Mouse (Mus musculus): ENCODE data around the gene Jdp2. TPM values are rescaled to one million over a fixed set of nuclear protein-coding genes. Genes with fewer than 3 reads are reported as not detected.

Jdp2 gene
- polyA plus RNA-seq, 1 experiment from 2014 or later = 0.11 TPM

GRCm38 (mm10) chr12:85639326-85640008 is 40.6 kb downstream of the Jdp2 start:
- Histone ChIP-seq H3K27me3 (ENCODE audit: control insufficient read depth, insufficient read depth, low read length) (no peaks in the 10 kb centered on the region), H3K4me2 (no peak overlapping the region), H3K27ac (ENCODE audit: low read depth, low read length) (no peak overlapping the region), H3K9me3 (ENCODE audit: control insufficient read depth, low read length) (no peaks in the 10 kb centered on the region), H3K9ac (ENCODE audit: low read length) (no peak overlapping the region), H3K4me3 (ENCODE audit: low read depth, low read length) (no peak overlapping the region), H3K4me1 (ENCODE audit: control insufficient read depth, insufficient read depth, low read length) (no peaks in the 10 kb centered on the region), H3K36me3 (ENCODE audit: control insufficient read depth, insufficient read depth, low read length) (no peaks in the 10 kb centered on the region)
- 86% methylated on average over 12 of the region's 12 CpGs for WGBS
- DNase-seq (ENCODE audit: low spot score, missing footprints) (no peak), ATAC-seq (ENCODE audit: low FRiP score) (no peak)

- ATAC-seq (ENCODE audit: low FRiP score) (no peak), DNase-seq (ENCODE audit: low spot score, missing footprints) (no peak)
- Histone ChIP-seq H3K27ac (ENCODE audit: low read depth, low read length) (no peak overlapping the region), H3K4me2 (no peak overlapping the region), H3K27me3 (ENCODE audit: control insufficient read depth, insufficient read depth, low read length) (no peaks in the 10 kb centered on the region), H3K4me1 (ENCODE audit: control insufficient read depth, insufficient read depth, low read length) (no peaks in the 10 kb centered on the region), H3K4me3 (ENCODE audit: low read depth, low read length) (no peak overlapping the region), H3K36me3 (ENCODE audit: control insufficient read depth, insufficient read depth, low read length) (no peaks in the 10 kb centered on the region), H3K9ac (ENCODE audit: low read length) (no peak overlapping the region), H3K9me3 (ENCODE audit: control insufficient read depth, low read length) (no peaks in the 10 kb centered on the region)
- 85% methylated on average over 10 of the region's 10 CpGs for WGBS
Measured at GRCm38 (mm10) chr12:85640852-85641563, 42.2 kb downstream of the Jdp2 start.

- Histone ChIP-seq H3K9me3 (ENCODE audit: control insufficient read depth, low read length) (no peaks in the 10 kb centered on the region), H3K27ac (ENCODE audit: low read depth, low read length) (no peak overlapping the region), H3K36me3 (ENCODE audit: control insufficient read depth, insufficient read depth, low read length) (no peaks in the 10 kb centered on the region), H3K4me3 (ENCODE audit: low read depth, low read length) (no peak overlapping the region), H3K9ac (ENCODE audit: low read length) (no peak overlapping the region), H3K27me3 (ENCODE audit: control insufficient read depth, insufficient read depth, low read length) (no peaks in the 10 kb centered on the region), H3K4me1 (ENCODE audit: control insufficient read depth, insufficient read depth, low read length) (no peaks in the 10 kb centered on the region), H3K4me2 (no peak overlapping the region)
- WGBS = 64% methylated on average over 4 of the region's 4 CpGs
- no peak for DNase-seq (ENCODE audit: low spot score, missing footprints)
- ATAC-seq (ENCODE audit: low FRiP score) = no peak
Measured at GRCm38 (mm10) chr12:85641564-85641931, 42.7 kb downstream of the Jdp2 start.

DNA sequence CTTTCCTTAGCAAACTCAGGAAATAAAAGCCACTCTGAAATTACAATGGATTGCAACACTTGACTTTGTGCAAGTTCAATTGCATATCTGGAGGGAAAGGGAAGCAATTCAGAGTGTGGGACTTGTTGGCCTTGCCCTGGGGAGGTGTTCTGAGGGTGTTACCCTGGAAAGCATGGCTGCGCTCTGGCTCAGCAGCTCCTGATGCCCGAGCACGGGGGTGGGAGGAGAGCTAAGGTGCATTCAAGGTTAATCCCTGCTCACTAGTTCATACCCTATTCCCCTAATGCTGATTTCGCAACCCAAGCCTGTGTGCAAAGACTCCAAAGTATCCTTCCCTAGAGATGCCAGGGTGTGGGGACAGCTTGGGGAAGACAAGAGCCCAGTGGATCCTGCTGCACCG is 44.9 kb downstream of the Jdp2 start:
- Histone ChIP-seq H3K9me3 (ENCODE audit: control insufficient read depth, low read length) (no peaks in the 10 kb centered on the region), H3K4me3 (ENCODE audit: low read depth, low read length) (no peak overlapping the region), H3K9ac (ENCODE audit: low read length) (no peak overlapping the region), H3K27ac (ENCODE audit: low read depth, low read length) (no peak overlapping the region), H3K36me3 (ENCODE audit: control insufficient read depth, insufficient read depth, low read length) (no peaks in the 10 kb centered on the region), H3K4me1 (ENCODE audit: control insufficient read depth, insufficient read depth, low read length) (no peaks in the 10 kb centered on the region), H3K27me3 (ENCODE audit: control insufficient read depth, insufficient read depth, low read length) (no peaks in the 10 kb centered on the region), H3K4me2 (no peak overlapping the region)
- no peak for ATAC-seq (ENCODE audit: low FRiP score)
- WGBS = 82% methylated on average over 5 of the region's 5 CpGs
- DNase-seq (ENCODE audit: low spot score, missing footprints) = no peak

DNA sequence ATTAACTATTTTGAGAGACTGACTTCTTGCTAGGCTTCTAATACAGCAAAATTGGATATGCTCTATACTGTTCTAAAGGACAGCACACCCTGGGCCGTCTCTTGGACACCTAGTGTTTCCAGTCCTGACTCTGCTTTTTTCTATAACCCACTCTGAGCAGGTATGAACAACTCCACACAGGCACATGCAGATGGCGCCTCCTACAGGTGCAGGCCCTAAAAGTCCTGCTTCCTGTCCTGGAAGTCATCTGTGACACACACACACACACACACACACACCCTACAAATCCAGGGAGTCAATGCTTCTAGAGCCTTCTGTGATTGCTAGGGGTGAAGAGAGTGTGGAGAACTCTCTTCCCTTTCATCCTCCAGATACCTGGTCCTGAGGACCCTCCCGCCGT is 46.8 kb downstream of the Jdp2 start:
- WGBS = 87% methylated on average over 4 of the region's 4 CpGs
- Histone ChIP-seq H3K9ac (ENCODE audit: low read length) (no peak overlapping the region), H3K9me3 (ENCODE audit: control insufficient read depth, low read length) (no peaks in the 10 kb centered on the region), H3K4me1 (ENCODE audit: control insufficient read depth, insufficient read depth, low read length) (no peaks in the 10 kb centered on the region), H3K4me2 (no peak overlapping the region), H3K27me3 (ENCODE audit: control insufficient read depth, insufficient read depth, low read length) (no peaks in the 10 kb centered on the region), H3K27ac (ENCODE audit: low read depth, low read length) (no peak overlapping the region), H3K4me3 (ENCODE audit: low read depth, low read length) (no peak overlapping the region), H3K36me3 (ENCODE audit: control insufficient read depth, insufficient read depth, low read length) (no peaks in the 10 kb centered on the region)
- DNase-seq (ENCODE audit: low spot score, missing footprints) = no peak
- ATAC-seq (ENCODE audit: low FRiP score) = no peak

DNA sequence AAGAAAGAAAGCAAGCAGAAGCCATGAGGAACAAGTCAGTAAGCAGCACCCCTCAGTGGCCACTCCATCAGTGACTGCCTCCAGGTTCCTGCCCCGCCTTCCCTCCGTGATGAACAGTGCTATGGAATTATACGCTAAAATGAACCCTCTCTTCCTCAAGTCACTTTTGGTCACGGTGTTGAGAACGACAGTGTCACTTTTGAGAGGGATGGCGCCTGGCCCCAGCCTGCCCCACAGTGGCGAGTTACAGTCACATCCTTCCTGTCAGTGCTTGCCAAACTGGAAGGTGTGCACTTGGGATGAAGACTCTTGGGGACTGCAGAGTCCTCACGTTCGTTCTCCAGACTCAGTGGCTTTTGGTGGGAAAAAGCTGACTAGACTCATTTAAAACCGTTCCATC is 48.5 kb downstream of the Jdp2 start:
- no peak for ATAC-seq (ENCODE audit: low FRiP score)
- H3K4me3 ChIP-seq (ENCODE audit: low read depth, low read length) = no peak overlapping the region
- no peaks in the 10 kb centered on the region for H3K9me3 ChIP-seq (ENCODE audit: control insufficient read depth, low read length)
- H3K27ac ChIP-seq (ENCODE audit: low read depth, low read length) = no peak overlapping the region
- H3K4me2 ChIP-seq = no peak overlapping the region
- no peak overlapping the region for H3K9ac ChIP-seq (ENCODE audit: low read length)
- H3K27me3 ChIP-seq (ENCODE audit: control insufficient read depth, insufficient read depth, low read length) = no peaks in the 10 kb centered on the region
- H3K36me3 ChIP-seq (ENCODE audit: control insufficient read depth, insufficient read depth, low read length) = no peaks in the 10 kb centered on the region
- no peaks in the 10 kb centered on the region for H3K4me1 ChIP-seq (ENCODE audit: control insufficient read depth, insufficient read depth, low read length)
- DNase-seq (ENCODE audit: low spot score, missing footprints) = peak; percentile 59
- 52% methylated on average over 10 of the region's 10 CpGs for WGBS

- no peak overlapping the region for H3K4me3 ChIP-seq (ENCODE audit: low read depth, low read length)
- H3K36me3 ChIP-seq (ENCODE audit: control insufficient read depth, insufficient read depth, low read length) = no peaks in the 10 kb centered on the region
- no peaks in the 10 kb centered on the region for H3K9me3 ChIP-seq (ENCODE audit: control insufficient read depth, low read length)
- no peak overlapping the region for H3K9ac ChIP-seq (ENCODE audit: low read length)
- DNase-seq (ENCODE audit: low spot score, missing footprints) (no peak), ATAC-seq (ENCODE audit: low FRiP score) (no peak)
- WGBS = 85% methylated on average over 1 of the region's 1 CpGs
- H3K27ac ChIP-seq (ENCODE audit: low read depth, low read length) = no peak overlapping the region
- H3K4me1 ChIP-seq (ENCODE audit: control insufficient read depth, insufficient read depth, low read length) = no peaks in the 10 kb centered on the region
- H3K27me3 ChIP-seq (ENCODE audit: control insufficient read depth, insufficient read depth, low read length) = no peaks in the 10 kb centered on the region
- H3K4me2 ChIP-seq = no peak overlapping the region
Measured at GRCm38 (mm10) chr12:85647955-85648354, 49.1 kb downstream of the Jdp2 start.

GRCm38 (mm10) chr12:85659319-85659718 is 60.5 kb downstream of the Jdp2 start:
- Histone ChIP-seq H3K4me3 (ENCODE audit: low read depth, low read length) (no peak overlapping the region), H3K27ac (ENCODE audit: low read depth, low read length) (no peak overlapping the region), H3K36me3 (ENCODE audit: control insufficient read depth, insufficient read depth, low read length) (no peaks in the 10 kb centered on the region), H3K9me3 (ENCODE audit: control insufficient read depth, low read length) (no peaks in the 10 kb centered on the region), H3K27me3 (ENCODE audit: control insufficient read depth, insufficient read depth, low read length) (no peaks in the 10 kb centered on the region), H3K4me2 (no peak overlapping the region), H3K9ac (ENCODE audit: low read length) (no peak overlapping the region), H3K4me1 (ENCODE audit: control insufficient read depth, insufficient read depth, low read length) (no peaks in the 10 kb centered on the region; the same call in none of the 2 replicates)
- WGBS = 33% methylated on average over 2 of the region's 2 CpGs
- DNase-seq (ENCODE audit: low spot score, missing footprints) (no peak), ATAC-seq (ENCODE audit: low FRiP score) (no peak)

GRCm38 (mm10) chr12:85660855-85661254 is 62.0 kb downstream of the Jdp2 start:
- Histone ChIP-seq H3K9me3 (ENCODE audit: control insufficient read depth, low read length) (no peaks in the 10 kb centered on the region), H3K36me3 (ENCODE audit: control insufficient read depth, insufficient read depth, low read length) (no peaks in the 10 kb centered on the region), H3K4me2 (no peak overlapping the region), H3K27ac (ENCODE audit: low read depth, low read length) (no peak overlapping the region), H3K9ac (ENCODE audit: low read length) (no peak overlapping the region), H3K4me1 (ENCODE audit: control insufficient read depth, insufficient read depth, low read length) (no peaks in the 10 kb centered on the region; the same call in none of the 2 replicates), H3K4me3 (ENCODE audit: low read depth, low read length) (no peak overlapping the region), H3K27me3 (ENCODE audit: control insufficient read depth, insufficient read depth, low read length) (no peaks in the 10 kb centered on the region)
- ATAC-seq (ENCODE audit: low FRiP score) = no peak
- 91% methylated on average over 12 of the region's 12 CpGs for WGBS
- DNase-seq (ENCODE audit: low spot score, missing footprints) = no peak
